Mouse (Mus musculus) embryonic facial prominence, embryonic 14.5 days (tissue): Measurements from ENCODE around the gene Cbx4. TPM values are rescaled to one million over a fixed set of nuclear protein-coding genes. Genes with fewer than 3 reads are reported as not detected.

Experiments
- ATAC-seq: fragments of 200-750 bp; cut with Nextera tagmentation; 2 replicates; pipeline ENCODE4 v1.8.0; 2017; ENCODE audit warnings: low read depth, moderate number of reproducible peaks, moderate TSS enrichment
- DNase-seq: peaks from one replicate; pipeline ENCODE4 v3.0.0-alpha.2; 2015; ENCODE audit warnings: low spot score
- H3K27ac ChIP-seq: fragments of 300-500 bp; sonication (generic); replicated peaks from 2 replicates; pipeline ENCODE4 v1.5.1; 2014; ENCODE audit warnings: low read depth, mild to moderate bottlenecking, low read length, moderate library complexity
- H3K27me3 ChIP-seq: fragments of 300-500 bp; sonication (generic); replicated peaks from 2 replicates; pipeline ENCODE4 v1.6.1; 2014; ENCODE audit warnings: low read length; ENCODE audit not compliant: control insufficient read depth, insufficient read depth
- H3K36me3 ChIP-seq: fragments of 300-500 bp; sonication (generic); 2 replicates; pipeline ENCODE4 v1.6.1; 2014; ENCODE audit warnings: low read length, mixed read lengths; ENCODE audit not compliant: control insufficient read depth, insufficient read depth
- H3K4me1 ChIP-seq: fragments of 300-500 bp; sonication (generic); 2 replicates; pipeline ENCODE4 v1.6.1; 2014; ENCODE audit warnings: antibody characterized with exemption, low read length; ENCODE audit not compliant: control insufficient read depth, insufficient read depth
- H3K4me2 ChIP-seq: fragments of 300-500 bp; sonication (generic); 2 replicates; pipeline ENCODE4 v1.6.1; 2014; ENCODE audit warnings: low read depth, mild to moderate bottlenecking, low read length, moderate library complexity, mixed read lengths
- H3K4me3 ChIP-seq: fragments of 300-500 bp; sonication (generic); 2 replicates; pipeline ENCODE4 v1.5.1; 2014; ENCODE audit warnings: low read depth, mild to moderate bottlenecking, low read length
- H3K9ac ChIP-seq: fragments of 300-500 bp; sonication (generic); 2 replicates; pipeline ENCODE4 v1.6.1; 2014; ENCODE audit warnings: low read depth, mild to moderate bottlenecking, low read length, moderate library complexity, mixed read lengths
- H3K9me3 ChIP-seq: fragments of 300-500 bp; sonication (generic); 2 replicates; pipeline ENCODE4 v1.6.1; 2016; ENCODE audit warnings: low read length; ENCODE audit not compliant: control insufficient read depth
- WGBS: fragments of 180-500 bp; shearing (Covaris S2); extraction: QIAGEN DNeasy Blood & Tissue Kit; methylation state at CpG from one replicate; pipeline ENCODE4 v1.1.7; 2014; 5-methylcytosine and 5-hydroxymethylcytosine counted together
- polyA plus RNA-seq: library from polyadenylated mRNA; unstranded; fragments of >200 nt; fragmentation: Nextera tagmentation; extraction: Ambion mirVana; gene quantifications from 2 replicates; pipeline ENCODE4 v1.2.1, GENCODE M21; 2014

Gene Cbx4
- 11.0 and 13.5 TPM in 2 replicates for polyA plus RNA-seq

GRCm38 (mm10) chr11:119086144-119086971 lies at the start of gene Cbx4:
Gene Cbx4, minus strand, starts transcription at chr11:119086221.
- under 1% methylated on average over 36 of the region's 67 CpGs for WGBS
- Histone ChIP-seq H3K27me3 (peaks cover 56% of the 10 kb centered on the region), H3K9ac (peak within 1 kb of the TSS; percentile 94), H3K27ac (peak within 1 kb of the TSS; percentile 99), H3K9me3 (no peaks in the 10 kb centered on the region), H3K36me3 (peaks cover 12% of the 10 kb centered on the region), H3K4me3 (peak within 1 kb of the TSS; percentile 98), H3K4me2 (peak within 1 kb of the TSS; percentile 93), H3K4me1 (peaks cover 63% of the 10 kb centered on the region)
- DNase-seq (peak; percentile 99), ATAC-seq (peak; percentile 92)

- Histone ChIP-seq H3K27me3 (peaks cover 14% of the 10 kb centered on the region; the same call in 1 of the 2 replicates), H3K9me3 (no peaks in the 10 kb centered on the region), H3K4me3 (no peak overlapping the region), H3K27ac (no peak overlapping the region), H3K9ac (no peak overlapping the region), H3K36me3 (no peaks in the 10 kb centered on the region), H3K4me1 (peaks cover 9% of the 10 kb centered on the region), H3K4me2 (no peak overlapping the region)
- DNase-seq (no peak), ATAC-seq (no peak)
- 23% methylated on average over 17 of the region's 17 CpGs for WGBS
Measured at GRCm38 (mm10) chr11:119134586-119134985, 48.6 kb upstream of the Cbx4 start.

GRCm38 (mm10) chr11:119133437-119134221 lies 47.6 kb upstream of the Cbx4 start:
- Histone ChIP-seq H3K36me3 (no peaks in the 10 kb centered on the region), H3K4me1 (peaks cover 9% of the 10 kb centered on the region), H3K9me3 (no peaks in the 10 kb centered on the region), H3K4me2 (no peak overlapping the region), H3K9ac (no peak overlapping the region), H3K27ac (no peak overlapping the region), H3K27me3 (peaks cover 14% of the 10 kb centered on the region), H3K4me3 (no peak overlapping the region)
- ATAC-seq: no peak
- 76% methylated on average over 5 of the region's 5 CpGs for WGBS
- DNase-seq: peak; percentile 39

GRCm38 (mm10) chr11:119132198-119133035 lies 46.4 kb upstream of the Cbx4 start:
- no peaks in the 10 kb centered on the region for H3K9me3 ChIP-seq
- H3K4me3 ChIP-seq: no peak overlapping the region
- peaks cover 16% of the 10 kb centered on the region for H3K4me1 ChIP-seq
- peaks cover 14% of the 10 kb centered on the region for H3K27me3 ChIP-seq
- H3K9ac ChIP-seq: no peak overlapping the region
- ATAC-seq (no peak), DNase-seq (no peak)
- WGBS: 81% methylated on average over 14 of the region's 14 CpGs
- H3K4me2 ChIP-seq: no peak overlapping the region
- no peak overlapping the region for H3K27ac ChIP-seq
- H3K36me3 ChIP-seq: no peaks in the 10 kb centered on the region

GRCm38 (mm10) chr11:119130081-119130765 lies 44.2 kb upstream of the Cbx4 start:
- Histone ChIP-seq H3K9ac (no peak overlapping the region), H3K4me3 (peak overlapping the region; percentile 15; the same call in 1 of the 2 replicates), H3K27me3 (peaks cover 14% of the 10 kb centered on the region), H3K4me1 (peaks cover 33% of the 10 kb centered on the region), H3K9me3 (no peaks in the 10 kb centered on the region), H3K4me2 (peak overlapping the region; percentile 44), H3K36me3 (no peaks in the 10 kb centered on the region), H3K27ac (no peak overlapping the region)
- DNase-seq (no peak), ATAC-seq (no peak)
- 14% methylated on average over 23 of the region's 24 CpGs for WGBS

- Histone ChIP-seq H3K4me3 (no peak overlapping the region), H3K36me3 (no peaks in the 10 kb centered on the region), H3K4me2 (peak overlapping the region; percentile 44), H3K27ac (no peak overlapping the region), H3K9me3 (no peaks in the 10 kb centered on the region), H3K9ac (no peak overlapping the region), H3K27me3 (peaks cover 14% of the 10 kb centered on the region), H3K4me1 (peaks cover 29% of the 10 kb centered on the region)
- DNase-seq (no peak), ATAC-seq (no peak)
- 36% methylated on average over 18 of the region's 18 CpGs for WGBS
Measured at GRCm38 (mm10) chr11:119129281-119130058, 43.4 kb upstream of the Cbx4 start.

GRCm38 (mm10) chr11:119128668-119129280 lies 42.8 kb upstream of the Cbx4 start:
- Histone ChIP-seq H3K4me3 (no peak overlapping the region), H3K9me3 (no peaks in the 10 kb centered on the region), H3K4me2 (no peak overlapping the region), H3K4me1 (peaks cover 25% of the 10 kb centered on the region), H3K27ac (no peak overlapping the region), H3K36me3 (no peaks in the 10 kb centered on the region), H3K9ac (no peak overlapping the region), H3K27me3 (peaks cover 14% of the 10 kb centered on the region)
- DNase-seq (no peak), ATAC-seq (no peak)
- 50% methylated on average over 11 of the region's 11 CpGs for WGBS
